Mouse (Mus musculus) retina, adult 2 months (tissue): ENCODE results near the gene Vwf.

Source experiments
- DNase-seq: peaks from one replicate; pipeline ENCODE4 v3.0.0-alpha.2; 2012; ENCODE audit warnings: low read depth, low spot score

The Vwf gene

DNA sequence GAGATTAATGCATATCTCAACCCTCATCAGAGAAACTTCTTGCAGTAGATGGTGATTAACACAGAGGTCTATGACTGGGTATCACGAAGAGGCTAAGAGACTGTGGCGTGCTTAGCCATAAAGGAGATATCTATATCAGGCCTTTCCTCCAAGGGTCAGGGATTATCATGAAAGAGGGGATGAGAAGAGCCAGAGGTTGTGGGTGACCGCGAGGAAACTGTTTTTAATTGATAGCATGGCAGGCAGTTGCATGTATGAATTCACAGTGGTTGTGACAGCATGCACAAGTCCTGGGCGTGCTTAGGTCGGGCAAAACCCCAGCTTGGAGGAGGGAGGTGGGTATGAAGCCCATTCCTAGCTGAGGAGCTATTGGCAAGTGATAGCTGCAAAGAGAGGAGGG, 5.3 kb upstream of the Vwf start:
- DNase-seq, result no peak

DNA sequence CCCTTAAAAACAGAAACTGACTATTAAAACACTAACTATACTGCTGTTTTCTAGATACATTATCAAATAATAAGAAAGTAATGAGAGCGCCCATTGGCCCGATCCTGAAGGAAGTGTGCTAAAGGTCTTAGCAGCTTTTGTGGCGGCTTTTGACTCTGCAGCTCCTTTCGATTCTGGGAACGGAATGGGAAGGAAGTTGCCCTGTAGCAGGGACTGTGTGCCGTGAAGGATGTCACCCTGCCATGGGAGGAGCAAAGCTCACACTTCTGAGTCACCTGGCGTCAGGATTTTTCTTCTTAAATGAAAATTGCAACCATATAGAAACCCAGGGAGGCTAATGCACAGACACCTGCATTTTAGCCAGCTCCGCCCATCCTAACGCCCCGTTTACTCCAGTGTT, 1.8 kb downstream of the Vwf start:
- DNase-seq, result no peak

- no peak for DNase-seq
Measured at GRCm38 (mm10) chr6:125550172-125550571, 3.6 kb downstream of the Vwf start.

GRCm38 (mm10) chr6:125552760-125553159, 6.2 kb downstream of the Vwf start:
- DNase-seq, result no peak

- no peak for DNase-seq
Measured at GRCm38 (mm10) chr6:125553551-125553950, 7.0 kb downstream of the Vwf start.

GRCm38 (mm10) chr6:125558831-125559230, 12.3 kb downstream of the Vwf start:
- DNase-seq, result no peak

GRCm38 (mm10) chr6:125561031-125561430, 14.5 kb downstream of the Vwf start:
- DNase-seq, result no peak

- no peak for DNase-seq
Measured at GRCm38 (mm10) chr6:125561521-125561920, 14.9 kb downstream of the Vwf start.

- no peak for DNase-seq
Measured at GRCm38 (mm10) chr6:125564812-125565281, 18.3 kb downstream of the Vwf start.

- DNase-seq, result no peak
Measured at GRCm38 (mm10) chr6:125565326-125565725, 18.8 kb downstream of the Vwf start.

DNA sequence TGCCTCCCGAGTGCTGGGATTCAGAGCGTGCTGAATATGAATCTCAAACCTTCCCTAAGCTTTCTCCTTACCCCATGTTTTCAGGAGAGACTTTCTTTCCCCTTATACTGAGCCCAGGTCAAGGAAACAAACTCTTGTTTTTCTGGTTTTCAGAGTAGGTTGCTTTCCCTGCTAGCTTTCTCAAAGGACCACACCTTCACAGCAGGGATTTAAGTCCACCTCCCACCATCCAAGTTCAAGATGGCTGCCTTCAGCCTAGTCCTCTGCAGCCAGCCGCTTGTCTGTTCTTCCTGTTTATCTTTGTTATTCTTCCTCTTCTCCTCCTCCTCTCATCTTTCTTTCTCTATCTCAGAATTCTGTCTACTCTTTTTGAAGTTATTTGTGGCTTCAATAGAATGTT, 20.1 kb downstream of the Vwf start:
- no peak for DNase-seq

DNA sequence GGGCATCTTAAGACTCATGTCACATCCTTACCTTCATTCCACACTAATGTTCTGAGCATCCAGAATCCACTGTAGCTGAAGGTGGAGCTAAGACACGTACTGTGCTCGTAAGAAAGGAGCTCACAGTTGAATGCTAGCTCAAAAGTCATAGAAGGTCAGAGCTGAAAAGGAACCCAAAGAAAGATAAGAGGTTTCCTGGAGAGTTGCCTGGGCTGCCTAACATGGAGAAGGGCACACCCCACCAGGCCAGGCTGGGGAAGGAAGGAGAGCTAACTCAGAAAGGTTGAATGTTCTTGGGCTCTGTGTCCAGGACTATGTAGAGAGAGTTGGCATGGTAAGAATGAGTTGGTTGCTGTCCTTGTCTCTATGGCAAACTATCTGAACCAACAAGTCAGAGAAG, 21.8 kb downstream of the Vwf start:
- DNase-seq, result no peak

- DNase-seq, result no peak
Measured at GRCm38 (mm10) chr6:125572291-125573188, 26.0 kb downstream of the Vwf start.

DNA sequence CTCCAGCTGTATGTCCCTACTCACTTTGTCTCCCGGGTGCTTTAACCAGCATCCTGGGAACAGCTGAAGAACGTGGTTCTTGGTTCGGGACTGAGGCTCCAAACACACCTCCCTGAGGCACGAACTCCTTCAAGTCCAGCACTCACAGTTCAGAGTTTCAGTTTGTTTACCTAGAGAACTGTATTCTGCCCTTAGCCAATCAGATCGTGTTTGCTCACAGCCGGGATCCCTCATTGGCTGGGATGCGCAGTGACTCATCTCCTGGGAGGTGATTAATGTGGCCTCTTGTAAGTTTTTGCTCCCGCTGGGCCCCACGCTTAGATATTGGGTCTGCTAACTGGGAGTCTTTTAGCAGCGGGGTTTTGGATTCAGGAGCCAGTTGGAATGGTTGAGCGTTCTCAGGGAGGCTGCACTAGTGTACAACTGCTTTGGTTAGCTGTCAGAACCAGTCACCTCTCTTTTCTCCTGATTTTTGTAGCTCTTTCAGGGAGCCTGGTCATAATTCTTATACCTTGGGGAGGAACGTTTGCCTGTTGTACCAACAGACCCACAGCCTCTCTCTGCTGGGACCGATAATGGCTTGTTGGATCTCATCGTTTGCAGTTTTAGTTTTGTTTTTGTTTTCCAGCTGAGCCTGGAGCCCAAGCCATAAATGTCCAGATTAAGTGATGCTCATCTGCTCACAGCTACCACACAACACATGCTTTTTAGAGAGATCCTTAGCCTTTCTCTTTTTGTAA, 26.8 kb downstream of the Vwf start:
- DNase-seq, result no peak

DNA sequence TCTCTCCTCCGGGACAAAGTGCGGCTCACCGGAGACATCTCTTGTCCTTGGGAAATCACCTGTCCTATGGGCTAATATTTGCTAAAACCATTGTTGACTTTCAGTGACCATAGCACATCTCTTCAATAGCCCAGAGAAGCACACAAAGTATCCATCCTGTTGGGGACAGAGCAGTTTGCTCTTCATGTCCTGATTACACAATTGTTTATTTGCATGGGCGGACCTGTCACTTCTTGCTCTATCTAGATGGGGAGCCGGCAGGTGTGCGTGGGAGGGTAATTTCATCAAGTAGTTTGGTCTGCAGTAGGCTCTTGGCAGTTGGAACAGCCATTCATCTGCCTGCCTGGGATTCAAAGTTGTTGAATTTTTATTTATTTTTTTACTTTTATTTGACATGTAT, 28.5 kb downstream of the Vwf start:
- DNase-seq, result no peak

DNA sequence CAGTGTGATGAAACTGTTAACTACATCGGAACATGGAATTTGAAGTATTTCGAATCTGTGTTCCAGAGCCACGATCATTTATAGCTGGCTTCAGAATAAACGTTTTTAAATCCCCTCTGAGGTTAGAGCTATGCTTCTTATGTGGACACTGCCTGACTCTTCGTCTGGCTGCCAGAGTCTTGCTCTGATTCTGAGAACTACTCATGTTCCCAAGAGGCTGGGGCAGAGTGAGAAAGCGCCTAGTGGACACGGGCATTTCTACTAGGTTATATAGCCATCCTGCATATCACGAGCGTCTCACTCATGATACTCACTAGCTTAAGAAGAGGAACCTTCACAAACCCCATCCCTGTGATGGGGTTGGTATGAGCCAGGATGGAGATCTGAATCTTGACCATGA, 30.7 kb downstream of the Vwf start:
- no peak for DNase-seq

- DNase-seq, result no peak
Measured at GRCm38 (mm10) chr6:125577882-125578646, 31.5 kb downstream of the Vwf start.

DNA sequence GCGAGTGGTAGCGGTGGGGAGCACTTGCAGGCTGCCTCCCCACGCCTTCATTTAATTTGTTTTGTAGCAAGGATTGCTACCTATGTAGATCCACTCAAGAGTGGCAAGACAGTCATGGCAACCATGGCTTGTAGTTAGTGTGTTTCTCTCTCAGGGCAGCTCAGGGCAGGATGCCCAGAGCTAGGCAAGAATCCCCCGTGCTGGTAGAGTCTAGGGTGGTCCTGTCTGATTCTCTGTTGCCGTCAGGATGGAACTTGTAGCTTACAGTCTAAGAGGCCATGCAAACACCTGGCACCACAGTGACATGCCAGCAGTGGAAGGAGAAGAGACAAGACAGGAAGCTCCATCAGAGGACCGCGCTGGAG, 32.1 kb downstream of the Vwf start:
- DNase-seq, result no peak

DNA sequence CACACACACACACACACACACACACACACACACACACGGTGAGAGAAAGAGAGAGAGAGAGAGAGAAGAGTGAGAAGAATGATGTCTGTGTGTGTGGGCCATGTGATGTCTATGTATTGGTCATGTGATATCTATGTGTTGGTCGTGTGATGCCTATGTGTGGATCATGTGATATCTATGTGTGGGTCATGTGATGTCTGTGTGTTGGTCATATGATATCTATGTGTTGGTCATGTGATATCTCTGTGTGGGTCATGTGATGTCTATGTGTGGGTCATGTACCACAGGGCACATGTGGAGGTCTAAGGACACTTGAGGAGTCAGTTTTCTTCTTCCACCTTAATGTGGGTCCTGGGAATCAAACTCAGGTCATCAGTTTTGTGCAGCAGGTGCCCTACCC, 33.3 kb downstream of the Vwf start:
- no peak for DNase-seq

DNA sequence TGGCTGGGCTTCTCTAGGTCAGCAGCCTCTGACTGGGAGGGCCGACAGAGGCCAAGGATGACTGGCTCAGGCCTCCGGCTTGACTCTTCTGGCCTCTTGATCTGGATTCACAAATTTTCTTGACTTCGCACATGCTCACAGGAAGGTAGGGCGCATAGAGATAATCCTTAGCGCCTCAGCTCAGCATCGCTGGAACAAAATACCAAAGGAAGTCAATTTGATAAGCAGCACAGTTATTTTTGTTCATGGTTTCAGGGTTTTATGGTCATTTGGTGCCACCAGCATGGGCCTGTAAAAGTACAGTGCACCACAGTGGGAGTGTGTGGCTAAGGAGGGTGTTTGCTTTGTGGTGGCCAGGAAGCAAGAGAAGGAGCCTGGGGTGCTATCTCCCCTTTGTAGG, 37.1 kb downstream of the Vwf start:
- no peak for DNase-seq

DNA sequence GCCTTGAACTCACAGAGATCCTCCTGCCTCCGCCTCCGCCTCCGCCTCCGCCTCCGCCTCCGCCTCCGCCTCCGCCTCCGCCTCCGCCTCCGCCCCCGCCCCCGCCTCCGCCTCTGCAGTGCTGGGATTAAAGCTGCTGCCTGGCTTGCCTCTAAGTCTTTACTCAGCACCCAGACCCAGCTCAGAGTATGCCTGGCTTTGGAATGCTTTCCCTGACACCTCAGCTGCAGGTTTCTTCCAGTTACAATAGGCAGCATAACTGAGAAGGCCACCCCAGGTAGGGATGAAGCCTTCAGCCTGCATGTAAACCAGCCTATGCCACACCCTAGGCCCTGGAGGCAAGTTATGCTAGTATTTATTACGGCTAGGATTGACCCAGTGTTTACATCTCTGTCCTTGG, 37.7 kb downstream of the Vwf start:
- DNase-seq, result no peak

- no peak for DNase-seq
Measured at GRCm38 (mm10) chr6:125585579-125585978, 39.0 kb downstream of the Vwf start.
